Mouse (Mus musculus) bone marrow macrophage, adult 2 months (primary cell): ENCODE measurements around the gene Neurod6. TPM values are rescaled to one million over a fixed set of nuclear protein-coding genes. Genes with fewer than 3 reads are reported as not detected.

ENCODE experiments used
- H3K27ac ChIP-seq: 2 replicates; pipeline ENCODE4 v1.5.1; 2012; ENCODE audit warnings: low read depth, low read length; ENCODE audit not compliant: insufficient read depth
- H3K4me1 ChIP-seq: 2 replicates; pipeline ENCODE4 v1.6.1; 2012; ENCODE audit warnings: low read length; ENCODE audit not compliant: control insufficient read depth, insufficient read depth
- H3K4me3 ChIP-seq: 2 replicates; pipeline ENCODE4 v1.5.1; 2012; ENCODE audit warnings: mild to moderate bottlenecking, low read length, moderate library complexity; ENCODE audit not compliant: insufficient read depth
- CTCF ChIP-seq: IDR thresholded peaks from 2 replicates; pipeline ENCODE4 v1.5.1; 2012; ENCODE audit warnings: low read depth, mild to moderate bottlenecking, low read length, moderate library complexity
- POLR2A ChIP-seq: IDR thresholded peaks from 2 replicates; pipeline ENCODE4 v1.6.1; 2012; ENCODE audit warnings: mild to moderate bottlenecking, low read depth, low read length, borderline replicate concordance
- polyA plus RNA-seq: library from polyadenylated mRNA; stranded (reverse); fragments of >200 nt; gene quantifications from 2 replicates; pipeline ENCODE4 v1.2.4, GENCODE M21; 2012; ENCODE audit not compliant: missing spikeins, insufficient read depth, insufficient read length

The Neurod6 gene
- polyA plus RNA-seq, 1 experiment: not detected

DNA sequence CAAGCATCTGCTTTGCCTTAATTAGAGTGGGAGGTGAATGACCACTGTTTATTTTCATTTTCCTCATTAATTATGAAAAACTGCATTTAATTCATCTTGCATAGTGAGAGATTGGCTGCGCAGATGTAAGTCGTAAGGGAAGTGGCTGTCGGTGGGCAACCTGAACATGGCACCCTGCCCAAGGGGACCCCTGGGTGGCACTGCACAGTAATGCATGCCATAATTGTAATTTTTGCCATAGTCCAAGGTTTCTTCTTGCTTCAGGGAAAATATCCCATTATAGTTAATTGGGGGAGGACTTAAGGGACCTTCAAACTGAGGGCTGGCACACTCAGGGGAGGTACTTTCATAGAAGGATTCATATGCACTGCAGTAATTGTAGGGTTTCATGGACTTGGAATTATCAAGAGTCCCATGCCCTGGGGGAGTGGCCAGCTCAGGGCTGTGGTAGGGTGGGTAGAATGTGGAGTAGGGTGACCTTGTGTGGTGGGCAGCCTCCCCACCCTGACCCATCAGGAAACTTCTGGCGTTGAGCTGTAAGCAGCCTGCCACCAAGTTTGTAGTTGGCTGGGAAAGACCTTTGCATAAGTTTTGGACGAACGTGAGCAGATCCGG lies 2.4 kb downstream of the Neurod6 start:
- Histone ChIP-seq H3K27ac (no peak overlapping the region), H3K4me3 (no peak overlapping the region), H3K4me1 (no peaks in the 10 kb centered on the region)
- TF ChIP-seq CTCF (no peak), POLR2A (no peak)

DNA sequence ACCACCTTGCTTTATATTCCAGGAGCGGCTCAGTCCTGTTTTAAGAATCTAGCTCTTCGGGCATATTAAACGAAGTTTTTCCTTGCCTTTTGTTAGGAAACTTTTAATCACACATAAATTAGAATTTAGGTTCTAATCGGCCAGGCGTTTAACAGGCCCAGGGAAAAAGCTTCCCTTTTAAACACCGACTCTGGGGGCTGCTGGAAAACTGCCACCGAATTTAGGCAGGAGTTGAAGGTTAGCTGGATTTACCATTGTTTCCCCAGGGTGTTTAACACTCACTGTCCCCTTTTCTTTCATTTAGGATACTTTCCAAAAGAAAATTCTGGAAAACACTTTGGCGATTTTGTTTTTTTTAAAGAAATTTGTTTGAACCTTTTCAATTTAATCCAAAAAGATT lies 3.7 kb downstream of the Neurod6 start:
- Histone ChIP-seq H3K4me3 (no peak overlapping the region), H3K27ac (no peak overlapping the region), H3K4me1 (no peaks in the 10 kb centered on the region)
- TF ChIP-seq CTCF: no peak
- TF ChIP-seq POLR2A: no peak

DNA sequence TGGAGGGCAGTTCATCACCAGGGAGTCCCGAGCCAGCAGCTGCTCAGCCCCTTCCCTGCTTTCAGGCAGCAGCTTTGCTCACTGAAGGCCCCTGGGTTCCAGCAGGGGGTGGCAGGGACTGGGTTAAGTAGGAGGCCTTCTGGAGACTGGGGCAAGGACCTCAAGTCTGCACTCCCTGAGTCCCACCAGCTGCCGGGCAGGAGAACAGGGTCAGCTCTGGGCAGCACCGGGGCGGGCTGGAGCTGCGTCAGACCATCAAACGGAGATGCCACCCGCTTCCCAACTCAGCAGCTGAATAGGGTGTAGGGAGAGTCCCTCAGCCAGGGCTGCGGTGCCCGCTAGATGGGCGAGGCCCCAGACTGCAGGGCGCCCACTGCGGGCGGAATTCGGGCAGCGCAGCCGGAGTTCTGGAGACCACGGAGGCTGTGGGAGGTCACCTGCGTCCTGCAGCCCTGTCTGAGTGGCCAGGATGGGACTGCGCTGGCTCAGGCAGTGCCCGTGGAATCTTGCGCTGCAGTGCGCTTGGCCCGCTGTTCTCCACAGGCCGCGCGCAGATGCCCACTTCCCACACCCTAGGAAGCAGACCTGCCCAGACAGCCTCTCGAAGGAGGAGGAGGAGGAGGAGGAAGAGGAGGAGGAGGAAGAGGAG lies 4.3 kb downstream of the Neurod6 start:
- TF ChIP-seq POLR2A (no peak), CTCF (no peak)
- H3K27ac ChIP-seq: no peak overlapping the region
- H3K4me3 ChIP-seq: no peak overlapping the region
- H3K4me1 ChIP-seq: no peaks in the 10 kb centered on the region

DNA sequence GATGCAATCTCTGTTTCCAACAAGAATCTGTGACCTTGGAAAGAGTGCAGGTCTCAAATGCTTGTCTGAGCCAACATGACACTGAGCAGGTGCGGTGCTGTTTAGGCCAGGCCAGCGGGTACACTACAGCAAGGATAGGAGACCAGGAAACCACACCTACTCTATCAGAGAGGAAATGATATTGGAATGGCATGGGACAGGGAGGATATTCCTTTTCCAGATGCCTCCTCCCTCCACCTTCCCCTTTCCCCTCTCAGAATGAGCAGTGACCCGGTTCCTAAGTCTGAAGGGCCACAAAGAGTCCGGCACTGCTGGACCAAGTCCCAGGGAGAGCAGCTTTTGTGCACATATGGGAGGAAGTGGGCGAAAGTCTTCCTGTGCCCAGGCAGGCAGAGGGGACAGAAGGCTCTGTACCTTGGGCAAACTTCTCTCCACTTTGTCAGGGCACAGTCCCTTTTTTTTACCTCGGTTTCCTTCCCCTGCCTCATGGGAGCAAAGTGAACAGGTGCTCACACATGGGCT lies 4.9 kb downstream of the Neurod6 start:
- Histone ChIP-seq H3K4me1 (no peaks in the 10 kb centered on the region), H3K4me3 (no peak overlapping the region), H3K27ac (no peak overlapping the region)
- no peak for TF ChIP-seq POLR2A

DNA sequence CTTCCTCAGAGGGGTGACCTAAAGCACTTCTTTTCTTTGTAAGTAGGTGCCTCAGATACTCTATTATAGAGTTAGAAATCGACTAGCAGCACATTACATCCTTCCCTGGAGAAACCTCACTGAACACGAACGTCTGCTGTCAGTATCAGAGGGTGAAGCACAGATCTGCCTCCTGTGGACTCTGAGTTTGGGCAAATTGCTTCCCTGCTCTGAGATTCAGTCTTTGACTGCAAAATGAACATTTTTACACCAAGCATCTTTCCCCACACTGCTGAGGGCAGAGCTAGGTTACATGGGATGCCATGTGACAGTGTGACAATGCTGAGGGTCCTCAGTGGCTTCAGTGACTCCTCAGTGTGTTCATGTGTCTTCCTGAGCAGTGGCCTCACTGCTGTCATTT lies 13.3 kb downstream of the Neurod6 start:
- Histone ChIP-seq H3K4me3 (no peak overlapping the region), H3K4me1 (no peaks in the 10 kb centered on the region), H3K27ac (no peak overlapping the region)
- TF ChIP-seq POLR2A: no peak
- no peak for TF ChIP-seq CTCF

DNA sequence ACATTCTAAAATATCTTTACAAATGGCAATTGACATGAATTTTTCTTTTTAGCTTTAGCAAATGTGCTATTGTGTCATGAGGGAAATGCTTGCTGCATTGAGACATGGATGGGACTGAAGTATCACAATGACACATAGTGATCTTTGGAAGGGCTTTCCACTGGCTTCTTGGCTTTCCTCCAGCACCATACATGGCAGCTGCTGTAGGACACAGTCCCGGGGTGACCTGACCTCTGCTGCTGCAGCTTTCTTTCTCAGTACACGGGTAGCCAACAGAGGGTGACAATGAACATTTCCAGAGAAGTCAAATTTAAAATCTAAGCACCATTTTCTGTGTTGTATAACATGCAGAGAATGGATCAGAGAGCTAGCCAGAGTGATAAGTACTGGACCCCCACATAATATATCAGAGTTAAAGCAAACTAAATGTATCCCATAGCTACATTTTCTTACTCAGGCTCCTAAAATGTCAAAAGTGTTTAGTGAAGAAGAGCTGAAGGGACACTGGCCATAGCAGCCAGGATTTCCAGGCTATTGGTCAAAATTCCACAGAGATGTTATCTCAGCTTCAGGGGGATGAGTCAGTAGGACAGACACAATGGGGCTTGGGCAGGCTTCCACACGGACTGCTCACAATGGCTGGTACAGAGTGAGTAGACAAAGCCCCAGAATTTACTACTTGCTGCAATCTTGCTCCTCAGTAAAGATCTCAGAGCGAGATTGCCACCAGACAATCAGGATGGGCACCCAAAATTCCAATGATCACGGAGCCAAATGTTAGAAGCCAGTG lies 19.7 kb downstream of the Neurod6 start:
- Histone ChIP-seq H3K4me1 (no peaks in the 10 kb centered on the region), H3K27ac (no peak overlapping the region), H3K4me3 (no peak overlapping the region)
- no peak for TF ChIP-seq POLR2A
- no peak for TF ChIP-seq CTCF

DNA sequence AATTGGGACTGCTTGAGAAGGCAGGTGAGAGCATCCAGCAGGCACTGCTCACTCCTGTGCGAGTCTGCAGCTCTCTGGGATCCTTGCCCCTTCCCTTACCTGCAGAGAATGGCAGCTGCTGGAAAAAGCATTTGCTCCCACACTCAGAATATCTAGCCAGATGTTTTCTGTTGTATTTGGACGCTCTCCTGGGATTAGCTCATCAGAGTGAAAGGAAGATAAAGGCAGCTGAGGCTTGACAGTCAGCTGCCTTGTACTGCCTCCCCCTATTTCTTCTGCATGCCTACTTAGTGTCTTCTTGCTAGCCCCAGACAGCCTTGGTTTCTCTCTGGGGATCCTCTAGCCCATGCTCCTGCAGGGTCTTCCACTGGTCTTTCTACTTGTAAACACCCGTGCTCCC lies 31.1 kb downstream of the Neurod6 start:
- TF ChIP-seq CTCF (no peak), POLR2A (no peak)
- Histone ChIP-seq H3K27ac (no peak overlapping the region), H3K4me1 (no peaks in the 10 kb centered on the region), H3K4me3 (no peak overlapping the region)

DNA sequence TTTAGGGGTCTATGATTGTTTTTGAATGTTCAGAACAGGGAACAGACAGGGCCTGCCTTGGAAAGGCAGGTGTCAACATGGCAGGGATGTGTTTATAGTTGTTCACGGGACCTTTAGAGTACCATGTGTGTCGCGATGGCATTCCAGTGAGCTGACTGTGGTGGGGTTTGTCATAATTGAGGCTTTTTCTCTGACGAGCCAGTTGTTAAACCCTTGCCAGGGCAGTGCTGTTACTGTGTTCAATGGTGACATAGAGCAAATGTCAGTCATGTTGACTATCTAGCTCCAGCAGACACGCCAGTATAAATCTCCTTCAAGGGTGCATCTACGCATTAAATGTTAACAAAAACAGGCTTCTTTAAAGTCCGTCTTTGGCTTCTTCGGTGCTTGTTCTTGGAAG lies 31.5 kb downstream of the Neurod6 start:
- Histone ChIP-seq H3K27ac (no peak overlapping the region), H3K4me3 (no peak overlapping the region), H3K4me1 (no peaks in the 10 kb centered on the region)
- TF ChIP-seq POLR2A (no peak), CTCF (no peak)

DNA sequence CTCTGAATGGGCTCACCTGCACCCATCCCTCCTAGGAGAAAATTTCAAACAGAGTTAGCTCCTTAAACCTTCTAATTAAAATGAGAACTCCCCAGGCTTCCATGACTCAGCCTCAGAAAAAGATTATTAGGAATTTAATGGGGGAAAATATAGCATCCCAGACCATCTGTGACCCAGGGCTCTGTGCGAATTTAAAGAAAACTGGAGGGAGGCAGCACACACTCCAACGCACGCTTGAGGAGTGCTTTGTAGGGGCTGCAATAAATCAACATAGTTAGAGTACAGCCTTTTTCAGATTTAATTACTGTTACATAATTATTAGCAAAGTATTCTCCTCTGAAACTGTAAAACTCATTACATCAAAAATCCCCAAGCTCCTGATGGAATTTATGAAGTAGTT lies 32.2 kb downstream of the Neurod6 start:
- no peak for TF ChIP-seq POLR2A
- no peak for TF ChIP-seq CTCF
- Histone ChIP-seq H3K4me3 (no peak overlapping the region), H3K4me1 (no peaks in the 10 kb centered on the region), H3K27ac (no peak overlapping the region)

DNA sequence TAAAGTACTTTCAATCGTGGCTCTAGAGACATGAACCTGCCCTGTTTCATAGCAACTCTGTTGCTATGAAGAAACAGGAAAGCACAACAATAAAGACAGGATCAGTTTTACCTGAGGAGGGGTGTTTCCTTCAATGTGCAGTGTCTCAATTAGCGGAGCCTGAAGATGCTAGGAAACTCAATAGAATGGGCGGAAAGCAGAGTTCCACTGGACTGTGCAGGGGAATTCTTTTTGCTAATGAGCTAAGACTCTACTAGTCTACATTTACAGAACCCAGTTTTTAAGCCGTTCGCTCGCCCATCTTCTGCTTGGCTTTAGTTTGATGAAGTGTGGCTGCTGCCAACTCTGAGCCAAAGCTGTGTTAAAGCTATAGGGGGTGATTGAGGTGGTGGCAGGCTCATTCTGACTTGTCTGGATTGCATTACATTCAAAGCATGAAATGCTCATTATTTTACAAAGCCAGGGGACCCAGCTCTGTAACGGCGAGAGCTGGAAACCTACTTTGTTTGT lies 33.2 kb downstream of the Neurod6 start:
- Histone ChIP-seq H3K4me1 (no peaks in the 10 kb centered on the region), H3K4me3 (no peak overlapping the region), H3K27ac (no peak overlapping the region)
- no peak for TF ChIP-seq POLR2A
- no peak for TF ChIP-seq CTCF
